Mouse (Mus musculus) layer of hippocampus, adult 2 months (tissue): Measurements from ENCODE around the gene Sncb. TPM values are rescaled to one million over a fixed set of nuclear protein-coding genes. Genes with fewer than 3 reads are reported as not detected.

Experiments
- DNase-seq, 2 experiments: peaks; one replicate each; pipeline ENCODE4 v3.0.0; 2022; ENCODE audit warnings: low spot score in 2 of 2
- H3K27ac ChIP-seq: fragments of 200-600 bp; 2 replicates; pipeline ENCODE4 v1.8.1; 2022
- H3K4me3 ChIP-seq: fragments of 200-600 bp; 2 replicates; pipeline ENCODE4 v1.8.1; 2022; ENCODE audit warnings: mild to moderate bottlenecking
- CTCF ChIP-seq: fragments of 200-600 bp; conservative IDR thresholded peaks from 2 replicates; pipeline ENCODE4 v1.8.1; 2022; ENCODE audit warnings: antibody characterized with exemption, mild to moderate bottlenecking, moderate library complexity
- total RNA-seq, 2 experiments: library from RNA; stranded (reverse); gene quantifications; 2 replicates each; pipeline ENCODE4 v1.2.3; 2021

Sncb gene
- total RNA-seq, 2 experiments from 2014 or later: 655 to 657 TPM

DNA sequence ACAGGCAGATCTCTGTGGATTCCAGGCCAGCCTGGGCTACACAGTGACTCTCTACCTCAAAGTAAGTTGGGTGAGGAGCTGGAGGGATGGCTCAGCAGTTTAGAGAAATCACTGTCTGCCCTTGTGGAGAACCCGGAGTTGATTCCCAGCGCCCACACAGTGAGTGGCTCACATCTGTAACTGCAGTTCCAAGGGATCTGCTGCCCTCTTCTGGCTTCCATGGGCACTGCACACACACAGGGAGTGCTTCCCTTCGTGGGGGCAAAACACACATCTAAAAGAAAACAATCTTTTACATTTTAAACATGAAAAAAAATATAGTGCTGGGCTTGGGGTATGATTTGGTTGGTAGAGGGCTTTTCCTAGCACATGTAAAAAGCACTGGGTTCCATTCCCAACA, 43.3 kb downstream of the Sncb start:
- DNase-seq: no peak
- peak; percentile 56 for TF ChIP-seq CTCF
- Histone ChIP-seq H3K27ac (no peak overlapping the region), H3K4me3 (no peak overlapping the region)

DNA sequence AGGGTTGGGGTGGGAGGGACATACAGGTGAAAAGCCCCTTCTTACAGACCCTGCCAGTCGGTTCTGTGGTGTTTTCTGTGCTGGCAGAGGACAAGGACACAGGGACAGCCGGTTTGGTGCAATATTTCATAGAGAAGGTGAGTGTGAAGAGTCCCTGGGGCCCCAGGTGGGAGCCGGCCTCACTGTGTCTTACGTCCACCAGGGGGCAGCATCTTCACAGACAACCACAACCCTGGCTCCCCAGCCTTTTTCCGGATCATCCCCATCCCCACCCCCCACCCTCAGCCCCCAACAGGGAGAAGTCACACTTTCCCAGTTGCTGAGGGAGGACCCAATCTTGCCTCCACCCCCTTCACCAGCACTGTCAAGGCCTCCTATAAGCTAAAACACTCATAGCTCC, 49.5 kb downstream of the Sncb start:
- peak; percentile 29 to 76 for DNase-seq
- H3K27ac ChIP-seq: no peak overlapping the region
- H3K4me3 ChIP-seq: no peak overlapping the region
- peak; percentile 94 for TF ChIP-seq CTCF

DNA sequence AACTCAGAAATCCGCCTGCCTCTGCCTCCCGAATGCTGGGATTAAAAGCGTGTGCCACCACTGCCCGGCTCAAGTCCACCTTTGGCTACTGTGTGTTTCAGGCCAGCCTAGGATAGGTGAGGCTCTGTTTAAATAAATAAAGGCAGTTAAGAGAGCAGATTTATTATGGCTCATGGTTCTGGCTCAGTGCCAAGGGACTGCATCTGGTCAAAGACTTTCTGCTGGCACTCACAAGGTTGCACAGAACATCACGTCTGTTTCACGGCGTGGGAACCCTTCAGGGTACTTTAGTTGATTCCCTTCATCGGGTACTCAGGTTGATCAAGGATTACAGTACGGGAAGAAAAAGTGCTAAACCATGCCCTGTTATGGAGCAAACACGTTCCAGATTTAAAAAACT, 51.4 kb downstream of the Sncb start:
- H3K27ac ChIP-seq: no peak overlapping the region
- no peak for TF ChIP-seq CTCF
- no peak overlapping the region for H3K4me3 ChIP-seq
- DNase-seq: no peak

DNA sequence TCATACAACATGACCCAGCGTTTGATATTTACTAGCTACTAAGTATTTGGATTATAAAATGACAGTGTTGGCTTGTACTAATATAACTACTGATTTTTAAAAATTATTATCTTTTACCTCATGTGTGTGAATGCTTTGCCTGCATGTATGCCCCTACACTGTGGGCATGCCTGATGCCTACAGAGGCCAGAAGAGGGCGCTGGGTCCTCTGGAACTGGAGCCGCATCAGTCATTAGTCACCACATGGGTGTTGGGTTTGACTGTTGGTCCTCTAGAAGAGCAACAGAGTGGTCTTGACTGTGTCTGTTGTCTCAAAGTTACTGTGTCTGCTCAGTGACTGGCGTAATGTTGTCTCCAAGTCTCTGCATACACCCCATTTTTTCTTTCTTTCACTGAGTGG, 52.0 kb downstream of the Sncb start:
- Histone ChIP-seq H3K4me3 (no peak overlapping the region), H3K27ac (no peak overlapping the region)
- peak in 1 of 2 experiments; percentile 39 for DNase-seq
- peak; percentile 72 for TF ChIP-seq CTCF

DNA sequence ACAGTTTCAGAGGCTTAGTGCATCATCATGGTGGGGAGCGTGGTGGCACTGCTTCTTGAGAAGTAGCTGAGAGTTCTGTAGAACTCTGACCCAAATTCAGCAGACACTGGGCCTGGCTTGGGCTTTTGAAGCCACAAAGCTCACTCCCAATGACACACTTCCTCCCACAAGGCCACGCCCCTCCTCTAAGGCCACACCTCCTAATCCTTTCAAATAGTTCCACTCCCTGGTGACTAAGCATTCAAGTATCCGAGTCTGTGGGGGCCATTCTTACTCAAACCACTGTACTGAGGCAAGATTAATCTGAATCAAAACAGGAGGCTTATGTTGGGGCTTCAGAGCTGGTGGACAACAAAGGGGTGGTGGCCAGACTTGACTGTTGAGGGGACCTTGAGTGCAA, 55.5 kb downstream of the Sncb start:
- TF ChIP-seq CTCF: no peak
- Histone ChIP-seq H3K27ac (no peak overlapping the region), H3K4me3 (no peak overlapping the region)
- no peak for DNase-seq

Other genes with a start within 250 kb of the Sncb start
- 100 to 1,000 TPM; 152 to 159 TPM for gene 4833439L19Rik, start 201.2 kb downstream of the Sncb start, total RNA-seq
- gene Arl10, start 191.6 kb downstream of the Sncb start, total RNA-seq: 10 to 100 TPM; 30.5 to 34.0 TPM
- 10 to 100 TPM; 24.8 to 28.1 TPM for gene Nop16, start 176.5 kb downstream of the Sncb start, total RNA-seq
- 100 to 1,000 TPM; 163 to 167 TPM for gene Higd2a, start 176.4 kb downstream of the Sncb start, total RNA-seq
- 100 to 1,000 TPM; 252 to 268 TPM for gene Cltb, start 155.3 kb downstream of the Sncb start, total RNA-seq
- 10 to 100 TPM; 54.2 to 59.8 TPM for gene Faf2, start 144.8 kb downstream of the Sncb start, total RNA-seq
- 100 to 1,000 TPM; 153 to 160 TPM for gene Rnf44, start 72.7 kb downstream of the Sncb start, total RNA-seq
- under 1 TPM; 0.33 to 0.44 TPM for gene Cdhr2, start 65.1 kb downstream of the Sncb start, total RNA-seq
- 100 to 1,000 TPM; 146 to 150 TPM for gene Gprin1, start 16.7 kb downstream of the Sncb start, total RNA-seq
- gene Eif4e1b, start 17.4 kb upstream of the Sncb start, total RNA-seq: not detected
- gene Tspan17, start 22.8 kb upstream of the Sncb start, total RNA-seq: 10 to 100 TPM; 96.7 to 97.7 TPM
- 100 to 1,000 TPM; 146 to 148 TPM for gene Unc5a, start 182.8 kb upstream of the Sncb start, total RNA-seq